Mouse (Mus musculus) lung, adult 2 months (tissue): Measurements from ENCODE around the gene Galnt6. TPM values are rescaled to one million over a fixed set of nuclear protein-coding genes. Genes with fewer than 3 reads are reported as not detected.

Experiments
- DNase-seq: peaks from one replicate; pipeline ENCODE4 v3.0.0; 2022
- H3K4me1 ChIP-seq: fragments of 200-500 bp; 2 replicates; pipeline ENCODE4 v1.6.1; 2011; ENCODE audit warnings: low read length; ENCODE audit not compliant: control insufficient read depth, insufficient read depth
- H3K4me3 ChIP-seq: fragments of 200-500 bp; replicated peaks from 2 replicates; pipeline ENCODE3; 2011; ENCODE audit warnings: low read depth, mild to moderate bottlenecking, control low read depth, low read length; ENCODE audit errors: extremely low read depth
- CTCF ChIP-seq: fragments of 200-500 bp; IDR thresholded peaks from 2 replicates; pipeline ENCODE4 v1.5.1; 2011; ENCODE audit warnings: mild to moderate bottlenecking, low read length, control low read depth; ENCODE audit not compliant: insufficient read depth
- POLR2A ChIP-seq: fragments of 200-500 bp; IDR thresholded peaks from 2 replicates; pipeline ENCODE4 v1.6.1; 2011; ENCODE audit warnings: low read depth, mild to moderate bottlenecking, control low read depth, low read length, borderline replicate concordance; ENCODE audit errors: extremely low read depth
- WGBS: fragments of 180-500 bp; shearing (Covaris S2); methylation state at CpG from one replicate; pipeline ENCODE4 v1.1.7; 2018; 5-methylcytosine and 5-hydroxymethylcytosine counted together
- polyA plus RNA-seq: library from polyadenylated mRNA; depleted of rRNA; stranded (reverse); fragments of >200 nt; gene quantifications from 2 replicates; pipeline ENCODE4 v1.2.3, GENCODE M21; 2012

The Galnt6 gene
- polyA plus RNA-seq, 1 experiment: 4.0 TPM

DNA sequence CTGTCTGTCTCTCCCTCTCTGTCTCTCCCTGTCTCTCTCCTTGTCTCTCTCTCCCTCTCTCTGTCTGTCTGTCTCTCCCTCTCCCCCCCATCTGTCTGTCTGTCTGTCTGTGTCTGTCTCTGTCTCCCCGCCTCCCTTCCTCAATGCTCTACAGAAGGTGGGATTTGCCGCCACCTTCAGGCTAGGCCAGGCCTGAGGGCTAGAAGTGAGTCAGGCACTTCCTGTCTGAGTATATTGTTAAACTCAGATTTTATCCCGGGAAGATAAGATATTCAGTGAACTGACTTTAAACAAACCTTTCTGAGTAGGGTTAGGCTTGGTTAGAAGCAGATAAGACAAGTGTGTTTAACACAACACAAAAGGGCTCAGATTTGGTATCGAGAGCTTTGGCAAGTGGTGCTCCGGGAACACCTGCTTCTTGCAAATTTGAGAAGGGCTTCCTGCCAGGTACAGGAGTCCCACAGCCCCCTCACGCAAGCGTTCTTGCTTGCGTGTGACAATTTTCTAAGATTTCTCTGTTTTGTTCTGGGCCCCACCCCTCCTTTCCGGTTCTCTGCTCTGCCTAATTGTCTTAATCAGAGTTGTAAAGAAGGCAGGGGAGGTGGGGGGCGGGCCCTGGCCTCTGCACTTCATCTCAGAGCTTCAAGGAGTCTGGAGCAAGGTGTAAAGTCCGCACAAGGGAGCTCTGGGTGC is 25.8 kb upstream of the Galnt6 start:
- Histone ChIP-seq H3K4me3 (no peak overlapping the region), H3K4me1 (no peaks in the 10 kb centered on the region; the same call in 1 of the 2 replicates)
- DNase-seq: no peak
- TF ChIP-seq POLR2A (no peak), CTCF (peak; percentile 45; the same call in 1 of the 2 replicates)
- WGBS: 4% methylated on average over 11 of the region's 11 CpGs

DNA sequence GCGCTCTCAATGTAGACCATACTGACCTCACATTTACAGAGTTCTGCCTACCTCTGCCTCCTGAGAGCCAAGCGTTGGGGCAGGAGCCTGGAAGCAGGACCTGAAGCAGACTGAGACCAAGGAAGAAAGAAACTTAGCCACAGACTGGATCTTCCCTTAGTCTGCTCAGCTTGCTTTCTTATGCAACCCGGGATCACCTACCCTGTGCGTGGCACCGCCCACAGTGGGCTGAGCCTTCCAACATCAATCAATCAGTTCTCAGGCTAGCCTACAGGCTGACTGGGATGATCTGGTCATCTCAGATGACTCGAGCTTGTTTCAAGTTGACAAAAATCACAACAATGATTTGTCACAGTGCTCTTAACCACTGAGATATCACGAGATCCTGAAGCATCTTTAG is 24.9 kb upstream of the Galnt6 start:
- H3K4me1 ChIP-seq: no peaks in the 10 kb centered on the region; the same call in 1 of the 2 replicates
- WGBS: 54% methylated on average over 7 of the region's 7 CpGs
- TF ChIP-seq POLR2A (no peak), CTCF (no peak)

DNA sequence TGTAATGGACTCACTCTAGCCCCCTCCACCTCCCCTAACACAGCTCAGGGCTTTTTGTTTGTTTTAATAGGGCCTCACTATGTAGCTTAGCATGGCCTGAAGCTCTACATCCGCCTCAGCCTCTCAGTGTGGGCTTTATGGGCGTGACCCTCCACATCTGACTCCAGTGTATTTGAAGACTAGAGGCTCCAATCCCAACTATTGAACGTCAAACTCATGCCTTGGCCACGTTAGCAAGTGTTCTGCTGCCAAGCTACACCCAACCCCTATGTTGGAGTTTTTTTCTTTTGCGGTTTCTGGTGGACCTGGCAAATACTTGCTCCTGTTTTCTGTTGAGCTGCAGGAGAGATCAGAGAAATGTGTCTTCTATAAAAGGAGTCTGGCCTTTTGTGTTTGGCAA is 23.9 kb upstream of the Galnt6 start:
- DNase-seq: no peak
- H3K4me3 ChIP-seq: no peak overlapping the region
- no peak for TF ChIP-seq CTCF
- no peak for TF ChIP-seq POLR2A
- no peaks in the 10 kb centered on the region; the same call in 1 of the 2 replicates for H3K4me1 ChIP-seq
- 56% methylated on average over 5 of the region's 5 CpGs for WGBS

More for the DNA sequence above, 24.9 kb upstream of the Galnt6 start:
- no peak overlapping the region for H3K4me3 ChIP-seq
- DNase-seq: no peak

- no peak for DNase-seq
- no peaks in the 10 kb centered on the region; the same call in 1 of the 2 replicates for H3K4me1 ChIP-seq
- whole genome bisulfite sequencing: 72% methylated on average over 2 of the region's 2 CpGs
- no peak overlapping the region for H3K4me3 ChIP-seq
- TF ChIP-seq CTCF (no peak), POLR2A (no peak)
Measured at GRCm38 (mm10) chr15:100752439-100752838, 23.3 kb upstream of the Galnt6 start.

DNA sequence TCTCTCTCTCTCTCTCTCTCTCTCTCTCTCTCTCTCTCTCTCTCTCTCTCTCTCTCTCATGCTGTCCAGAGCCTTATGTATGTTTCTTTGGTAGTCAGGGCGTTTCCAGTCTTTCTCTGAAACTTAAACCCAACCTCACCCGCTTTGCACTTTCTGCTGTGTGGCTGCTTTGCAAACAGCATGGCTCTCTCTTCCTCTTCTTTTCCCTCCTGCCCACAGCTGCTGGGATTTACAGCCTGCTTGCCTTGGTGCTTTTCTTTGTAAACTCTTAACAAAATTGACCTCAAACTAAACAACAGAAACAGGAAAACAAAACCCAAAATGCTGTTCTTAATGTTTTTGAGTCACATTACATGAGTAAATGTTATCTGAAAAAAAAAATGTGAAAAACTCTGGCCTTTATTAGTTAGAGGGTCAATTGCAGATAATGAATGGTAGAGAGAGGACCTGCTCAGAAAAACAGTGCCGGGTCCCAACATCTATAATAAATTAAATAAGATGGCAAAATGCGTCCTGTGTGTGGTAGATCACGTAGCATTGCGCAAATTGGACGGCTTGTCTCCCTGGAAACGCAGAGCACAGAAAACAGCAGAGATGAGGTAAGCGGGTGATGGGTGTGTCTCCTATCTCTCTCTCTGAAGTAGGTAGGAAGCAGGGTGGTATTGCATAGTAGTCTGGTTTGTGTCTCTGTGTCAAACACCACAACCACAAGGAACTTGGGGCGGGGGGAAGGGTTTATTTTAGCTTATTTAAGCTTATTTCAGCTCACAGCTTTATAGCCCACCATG is 20.8 kb upstream of the Galnt6 start:
- no peak for DNase-seq
- Histone ChIP-seq H3K4me3 (no peak overlapping the region), H3K4me1 (no peaks in the 10 kb centered on the region; the same call in 1 of the 2 replicates)
- 66% methylated on average over 10 of the region's 10 CpGs for WGBS
- TF ChIP-seq POLR2A (no peak), CTCF (no peak)

DNA sequence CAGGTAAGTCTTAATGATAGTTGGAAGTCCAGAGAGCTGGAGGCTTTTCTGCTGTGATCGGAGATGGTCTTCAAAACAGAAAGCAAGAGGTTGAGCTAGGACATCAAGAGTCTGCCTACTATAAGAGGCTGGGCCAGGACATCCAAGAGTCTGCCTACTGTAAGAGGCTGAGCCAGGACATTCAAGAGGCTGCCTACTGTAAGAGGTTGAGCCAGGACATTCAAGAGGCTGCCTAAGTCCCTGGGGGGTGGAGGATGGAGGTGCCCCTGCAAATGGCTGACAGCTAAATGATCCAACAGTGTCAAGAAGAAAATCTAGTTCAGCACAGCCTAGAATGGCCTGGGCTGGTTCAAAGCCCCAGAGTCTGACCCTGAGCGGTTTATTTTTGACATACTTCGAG is 19.4 kb upstream of the Galnt6 start:
- H3K4me1 ChIP-seq: no peaks in the 10 kb centered on the region; the same call in 1 of the 2 replicates
- DNase-seq: no peak
- WGBS: 71% methylated on average over 3 of the region's 3 CpGs
- TF ChIP-seq POLR2A (no peak), CTCF (no peak)
- H3K4me3 ChIP-seq: no peak overlapping the region

DNA sequence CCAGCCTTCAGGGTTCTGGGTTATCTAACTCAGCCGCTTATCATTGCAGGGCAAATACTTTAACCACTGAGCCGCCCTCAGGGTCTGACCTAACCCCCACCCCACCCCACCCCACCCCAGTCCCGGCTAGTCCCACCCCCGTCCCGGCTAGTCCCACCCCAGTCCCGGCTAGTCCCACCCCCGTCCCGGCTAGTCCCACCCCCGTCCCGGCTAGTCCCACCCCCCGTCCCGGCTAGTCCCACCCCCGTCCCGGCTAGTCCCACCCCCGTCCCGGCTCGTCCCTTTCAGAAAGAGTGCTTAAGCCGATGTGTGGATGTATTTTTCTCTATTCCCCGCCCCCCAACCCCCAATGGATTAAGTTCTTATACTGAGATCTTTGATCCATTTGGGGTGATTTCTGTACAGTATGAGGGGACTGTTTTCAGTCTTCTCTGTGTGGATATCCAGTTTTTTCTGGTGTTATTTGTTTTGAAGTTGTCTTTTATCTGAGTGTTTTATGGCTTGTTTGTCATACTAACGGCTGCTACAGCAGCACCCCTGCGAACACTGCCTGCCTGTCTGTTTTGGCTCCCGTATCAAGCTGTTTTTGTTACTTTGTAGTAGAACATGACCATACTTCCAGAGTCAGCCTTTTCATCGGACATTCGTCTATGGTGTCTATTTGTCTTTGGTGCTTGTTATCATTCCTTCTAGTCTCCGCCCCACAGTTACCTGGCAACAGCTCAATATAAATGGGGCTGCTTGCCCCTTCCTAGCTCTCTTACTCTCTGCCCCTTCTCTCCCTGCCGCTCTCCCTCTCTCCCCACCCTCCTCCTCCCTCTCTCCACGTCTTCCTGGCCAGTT is 18.2 kb upstream of the Galnt6 start:
- TF ChIP-seq POLR2A (no peak), CTCF (no peak)
- H3K4me1 ChIP-seq: no peaks in the 10 kb centered on the region; the same call in 1 of the 2 replicates
- WGBS: 4% methylated on average over 27 of the region's 27 CpGs
- DNase-seq: peak; percentile 36
- H3K4me3 ChIP-seq: peak overlapping the region; percentile 32

DNA sequence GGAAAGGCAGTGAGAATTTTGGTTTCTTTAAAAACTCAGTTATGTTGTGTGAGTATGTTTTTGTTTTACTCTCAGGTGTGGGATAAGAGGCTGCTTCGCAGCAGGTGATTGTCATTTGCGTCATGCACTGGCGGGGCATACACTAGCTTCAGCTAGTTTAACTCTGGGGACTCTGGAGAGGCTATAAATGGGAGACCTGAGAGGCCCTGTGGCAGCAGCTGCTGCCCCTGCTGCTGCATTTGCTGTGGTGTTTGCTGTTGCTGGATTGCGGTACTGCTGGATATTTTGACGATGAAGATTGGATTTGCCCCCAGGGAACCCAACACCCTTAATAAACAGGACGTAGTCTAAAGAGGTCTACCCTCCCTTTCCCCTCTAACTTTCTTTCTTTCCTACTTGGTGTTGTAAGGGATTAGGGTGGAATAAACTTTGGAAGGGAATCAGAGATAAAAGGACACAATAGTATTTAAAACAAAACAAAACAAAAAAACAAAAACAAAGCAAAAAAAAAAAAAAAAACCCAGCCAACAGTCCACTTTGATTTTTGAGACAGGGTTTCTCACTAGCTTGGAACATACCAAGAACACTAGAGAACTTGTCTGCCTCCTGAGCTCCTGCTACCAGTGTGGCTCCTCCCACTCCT is 17.4 kb upstream of the Galnt6 start:
- no peak for DNase-seq
- no peaks in the 10 kb centered on the region; the same call in 1 of the 2 replicates for H3K4me1 ChIP-seq
- 39% methylated on average over 6 of the region's 6 CpGs for WGBS
- TF ChIP-seq POLR2A (no peak), CTCF (no peak)
- H3K4me3 ChIP-seq: peak overlapping the region; percentile 32
